Mouse (Mus musculus) heart, embryonic 14.5 days (tissue): ENCODE results near the gene Mgat2. TPM values are rescaled to one million over a fixed set of nuclear protein-coding genes. Genes with fewer than 3 reads are reported as not detected.

Experiments used
- microRNA-seq: library from miRNA; unstranded; fragments of <30 nt; microRNA quantifications from one replicate; pipeline ENCODE4, GENCODE M21; 2016
- polyA plus RNA-seq: library from polyadenylated mRNA; unstranded; fragments of >200 nt; fragmentation: Nextera tagmentation; extraction: Ambion mirVana; gene quantifications from 2 replicates; pipeline ENCODE4 v1.2.1, GENCODE M21; 2014

Mgat2 gene
- polyA plus RNA-seq, 1 experiment from 2014 or later: 44.6 TPM

Small RNA genes within 50 kb of the gene (microRNA-seq; reads per million reads assigned to microRNA genes)
- gene Gm47287 (not detected), gene Gm47295 (not detected)

Other genes with a start within 250 kb of the Mgat2 start
- 1,298 and 1,520 TPM in 2 replicates for gene Rps29, start 25.0 kb upstream of the Mgat2 start, polyA plus RNA-seq
- 11.3 and 13.9 TPM in 2 replicates for gene Lrr1, start 15.3 kb upstream of the Mgat2 start, polyA plus RNA-seq
- 519 and 551 TPM in 2 replicates for gene Rpl36al, start 74 bp upstream of the Mgat2 start, polyA plus RNA-seq
- gene Gm49383, start 12.9 kb downstream of the Mgat2 start, polyA plus RNA-seq: 12.0 and 13.2 TPM in 2 replicates
- 6.7 and 7.7 TPM in 2 replicates for gene Dnaaf2, start 14.3 kb downstream of the Mgat2 start, polyA plus RNA-seq
- 12.0 and 13.4 TPM in 2 replicates for gene Gm49384, start 20.1 kb downstream of the Mgat2 start, polyA plus RNA-seq
- gene Pole2, start 44.0 kb downstream of the Mgat2 start, polyA plus RNA-seq: 15.4 and 16.8 TPM in 2 replicates
- gene Klhdc1, start 57.0 kb downstream of the Mgat2 start, polyA plus RNA-seq: 11.5 and 13.6 TPM in 2 replicates
- 137 and 144 TPM in 2 replicates for gene Klhdc2, start 112.5 kb downstream of the Mgat2 start, polyA plus RNA-seq
- 62.7 and 62.9 TPM in 2 replicates for gene Nemf, start 173.0 kb downstream of the Mgat2 start, polyA plus RNA-seq
- gene Arf6, start 188.0 kb downstream of the Mgat2 start, polyA plus RNA-seq: 41.5 and 49.9 TPM in 2 replicates
- 1.5 and 1.7 TPM in 2 replicates for gene Gm9887, start 188.3 kb downstream of the Mgat2 start, polyA plus RNA-seq